Mouse (Mus musculus) lung, embryonic 14.5 days (tissue): ENCODE results near the gene Tomm40l. TPM values are rescaled to one million over a fixed set of nuclear protein-coding genes. Genes with fewer than 3 reads are reported as not detected.

Source experiments
- ATAC-seq: fragments of 200-750 bp; cut with Nextera tagmentation; 2 replicates; pipeline ENCODE4 v1.8.0; 2017; ENCODE audit warnings: mild to moderate bottlenecking, moderate TSS enrichment, moderate library complexity; ENCODE audit not compliant: insufficient read depth
- DNase-seq: peaks from one replicate; pipeline ENCODE4 v3.0.0-alpha.2; 2015
- H3K27ac ChIP-seq: fragments of 300-500 bp; sonication (generic); 2 replicates; pipeline ENCODE4 v1.5.1; 2014; ENCODE audit warnings: low read depth, mild to moderate bottlenecking, moderate library complexity
- H3K27me3 ChIP-seq: fragments of 300-500 bp; sonication (generic); 2 replicates; pipeline ENCODE4 v1.6.1; 2014; ENCODE audit warnings: low read length, control low read depth; ENCODE audit not compliant: insufficient read depth
- H3K36me3 ChIP-seq: fragments of 300-500 bp; sonication (generic); 2 replicates; pipeline ENCODE4 v1.6.1; 2014; ENCODE audit warnings: control low read depth; ENCODE audit not compliant: insufficient read depth
- H3K4me1 ChIP-seq: fragments of 300-500 bp; sonication (generic); 2 replicates; pipeline ENCODE4 v1.6.1; 2014; ENCODE audit warnings: antibody characterized with exemption, control low read depth; ENCODE audit not compliant: insufficient read depth
- H3K4me2 ChIP-seq: fragments of 300-500 bp; sonication (generic); 2 replicates; pipeline ENCODE4 v1.6.1; 2014; ENCODE audit warnings: mild to moderate bottlenecking
- H3K4me3 ChIP-seq: fragments of 300-500 bp; sonication (generic); 2 replicates; pipeline ENCODE4 v1.5.1; 2014; ENCODE audit warnings: low read depth, low read length
- H3K9ac ChIP-seq: fragments of 300-500 bp; sonication (generic); 2 replicates; pipeline ENCODE4 v1.6.1; 2014
- H3K9me3 ChIP-seq: fragments of 300-500 bp; sonication (generic); 2 replicates; pipeline ENCODE4 v1.6.1; 2016; ENCODE audit warnings: low read depth, low read length, control low read depth
- CTCF ChIP-seq: IDR thresholded peaks from 2 replicates; pipeline ENCODE4 v1.5.1; 2016; ENCODE audit warnings: antibody characterized with exemption, low read depth
- WGBS: fragments of 180-500 bp; shearing (Covaris S2); extraction: QIAGEN DNeasy Blood & Tissue Kit; methylation state at CpG from one replicate; pipeline ENCODE4 v1.1.7; 2014; 5-methylcytosine and 5-hydroxymethylcytosine counted together
- polyA plus RNA-seq: library from polyadenylated mRNA; unstranded; fragments of >200 nt; fragmentation: Nextera tagmentation; extraction: Ambion mirVana; gene quantifications from 2 replicates; pipeline ENCODE4 v1.2.1, GENCODE M21; 2014

Gene Tomm40l
- polyA plus RNA-seq, 1 experiment from 2014 or later: 37.9 TPM

DNA sequence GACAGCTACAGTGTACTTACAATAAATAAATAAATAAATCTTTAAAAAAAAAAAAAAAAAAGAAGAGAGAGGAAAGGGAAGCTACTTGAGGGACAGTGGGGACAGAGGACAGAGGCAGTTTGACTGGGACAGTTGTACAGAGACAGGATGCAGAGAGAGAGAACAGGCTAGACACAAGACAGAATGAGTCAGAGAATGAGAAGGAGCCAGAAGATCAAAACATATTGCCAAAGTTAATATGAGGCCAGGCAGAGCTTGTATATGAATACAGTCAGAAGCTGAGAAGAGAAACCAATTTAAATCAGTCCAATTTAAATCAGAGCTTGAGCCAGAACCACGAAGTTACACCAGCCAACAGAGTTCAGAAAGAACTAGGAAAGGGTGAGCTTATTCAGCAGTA lies 46.0 kb upstream of the Tomm40l start:
- H3K4me3 ChIP-seq: no peak overlapping the region
- H3K9ac ChIP-seq: no peak overlapping the region
- no peak for TF ChIP-seq CTCF
- DNase-seq (no peak), ATAC-seq (no peak)
- no peak overlapping the region for H3K4me2 ChIP-seq
- H3K36me3 ChIP-seq: peaks cover 15% of the 10 kb centered on the region
- no peaks in the 10 kb centered on the region for H3K9me3 ChIP-seq
- H3K27ac ChIP-seq: no peak overlapping the region
- H3K4me1 ChIP-seq: peaks cover 8% of the 10 kb centered on the region; the same call in 1 of the 2 replicates
- 60% methylated on average over 1 of the region's 1 CpGs for WGBS
- no peaks in the 10 kb centered on the region for H3K27me3 ChIP-seq

GRCm38 (mm10) chr1:171265971-171266744 lies 43.8 kb upstream of the Tomm40l start:
- Histone ChIP-seq H3K36me3 (no peaks in the 10 kb centered on the region), H3K9me3 (no peaks in the 10 kb centered on the region), H3K27ac (no peak overlapping the region), H3K4me3 (no peak overlapping the region), H3K9ac (no peak overlapping the region), H3K4me2 (no peak overlapping the region), H3K4me1 (peaks cover 15% of the 10 kb centered on the region), H3K27me3 (no peaks in the 10 kb centered on the region)
- no peak for ATAC-seq
- 50% methylated on average over 4 of the region's 4 CpGs for WGBS
- TF ChIP-seq CTCF: no peak
- no peak for DNase-seq

DNA sequence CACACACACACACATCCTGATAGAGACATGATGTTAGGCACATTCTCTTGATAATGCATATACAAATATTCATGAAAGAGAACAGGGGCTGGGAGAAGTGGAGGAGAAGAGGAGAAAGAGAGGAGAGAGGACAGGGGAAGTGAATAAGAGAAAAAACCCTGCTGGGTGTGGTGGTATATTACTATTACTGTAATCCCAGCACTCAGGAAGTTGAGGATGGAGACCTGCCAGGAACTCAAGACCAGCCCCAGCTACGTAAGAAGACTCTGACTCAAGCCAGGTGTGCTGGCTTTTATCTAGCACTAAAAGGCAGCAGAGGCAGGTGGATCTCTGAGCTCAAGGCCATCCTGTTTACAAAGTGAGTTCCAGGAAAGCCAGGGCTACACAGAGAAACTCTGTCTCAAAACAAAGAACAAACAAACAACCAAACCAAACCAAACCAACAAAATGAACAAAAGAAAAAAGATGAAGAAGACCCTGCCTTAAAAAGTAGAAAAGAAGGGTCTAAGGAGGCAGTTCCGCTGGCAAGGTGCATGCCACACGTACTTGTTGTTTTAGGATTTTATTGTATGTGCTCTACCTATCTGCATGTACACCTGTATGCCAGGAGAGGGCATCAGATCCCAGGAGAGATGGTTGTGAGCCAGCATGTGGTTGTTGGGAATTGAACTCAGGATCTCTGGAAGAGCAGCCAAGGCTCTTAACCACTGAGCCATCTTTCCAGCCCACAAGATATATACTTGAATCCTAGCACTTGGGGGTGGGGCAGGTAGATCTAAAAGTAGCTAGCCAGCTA lies 41.5 kb upstream of the Tomm40l start:
- no peak overlapping the region for H3K4me3 ChIP-seq
- TF ChIP-seq CTCF: no peak; the same call in 1 of the 2 replicates
- ATAC-seq (no peak), DNase-seq (peak; percentile 61)
- H3K27me3 ChIP-seq: no peaks in the 10 kb centered on the region
- H3K4me1 ChIP-seq: peaks cover 20% of the 10 kb centered on the region
- H3K9me3 ChIP-seq: no peaks in the 10 kb centered on the region
- 70% methylated on average over 3 of the region's 3 CpGs for WGBS
- H3K27ac ChIP-seq: peak overlapping the region; percentile 90
- H3K4me2 ChIP-seq: peak overlapping the region; percentile 62
- no peak overlapping the region for H3K9ac ChIP-seq
- H3K36me3 ChIP-seq: peaks cover 5% of the 10 kb centered on the region; the same call in 1 of the 2 replicates

GRCm38 (mm10) chr1:171263185-171263611 lies 40.9 kb upstream of the Tomm40l start:
- DNase-seq: peak; percentile 85
- Histone ChIP-seq H3K27me3 (no peaks in the 10 kb centered on the region), H3K4me3 (no peak overlapping the region), H3K9ac (no peak overlapping the region), H3K4me1 (peaks cover 20% of the 10 kb centered on the region), H3K27ac (peak overlapping the region; percentile 90), H3K4me2 (peak overlapping the region; percentile 62), H3K9me3 (no peaks in the 10 kb centered on the region), H3K36me3 (peaks cover 5% of the 10 kb centered on the region; the same call in 1 of the 2 replicates)
- ATAC-seq: peak; percentile 92
- 4% methylated on average over 2 of the region's 2 CpGs for WGBS
- no peak for TF ChIP-seq CTCF

DNA sequence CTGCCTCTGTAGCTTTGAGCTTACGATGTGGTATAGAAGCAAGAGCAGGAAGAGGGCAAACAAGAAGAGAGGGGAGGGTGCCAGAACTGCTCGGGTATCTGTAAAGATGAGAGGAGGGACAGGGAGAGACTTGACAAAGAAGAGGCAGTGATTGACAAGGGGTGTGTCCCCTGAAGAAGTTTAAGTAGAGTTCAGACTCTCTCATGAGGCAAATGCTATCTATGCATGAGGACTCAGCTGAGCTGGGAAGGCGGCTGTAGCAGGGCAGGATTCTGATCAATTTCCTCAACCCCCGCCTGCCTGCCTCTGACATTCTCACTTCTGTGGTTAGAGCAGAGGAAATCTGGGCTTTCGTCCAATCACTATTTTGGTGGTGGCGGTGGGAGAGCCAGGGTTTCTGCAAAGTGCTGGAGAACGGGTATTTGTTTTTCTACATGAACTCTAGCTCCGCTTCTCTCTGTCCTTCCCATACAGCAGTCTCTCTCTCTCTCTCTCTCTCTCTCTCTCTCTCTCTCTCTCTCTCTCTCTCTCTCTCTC lies 40.3 kb upstream of the Tomm40l start:
- Histone ChIP-seq H3K4me1 (peaks cover 20% of the 10 kb centered on the region), H3K36me3 (peaks cover 5% of the 10 kb centered on the region; the same call in 1 of the 2 replicates), H3K9ac (peak overlapping the region; percentile 17; the same call in 1 of the 2 replicates), H3K4me2 (peak overlapping the region; percentile 62), H3K27ac (peak overlapping the region; percentile 97), H3K4me3 (peak overlapping the region; percentile 21), H3K27me3 (no peaks in the 10 kb centered on the region), H3K9me3 (no peaks in the 10 kb centered on the region)
- 0% methylated on average over 8 of the region's 8 CpGs for WGBS
- DNase-seq (peak; percentile 97), ATAC-seq (peak; percentile 86)
- TF ChIP-seq CTCF: no peak

DNA sequence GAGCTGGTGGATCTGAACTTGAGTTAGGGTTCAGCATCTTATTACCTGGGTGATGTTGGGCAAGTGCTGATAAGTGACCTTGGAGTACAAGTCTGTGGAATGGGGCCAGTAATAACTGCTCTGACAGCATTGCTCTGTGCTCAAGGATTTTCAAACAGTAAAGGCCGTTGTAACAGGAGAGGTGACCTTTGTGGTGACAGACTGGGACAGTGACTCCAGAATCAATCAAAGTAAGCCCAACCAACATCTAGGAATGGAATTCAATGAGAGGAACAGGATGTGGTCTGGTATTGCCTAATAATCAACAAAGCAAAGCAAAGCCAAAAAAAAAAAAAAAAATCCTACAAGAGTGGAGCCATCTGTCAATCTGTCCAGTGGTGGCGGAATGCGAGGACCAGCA lies 38.0 kb upstream of the Tomm40l start:
- Histone ChIP-seq H3K4me2 (no peak overlapping the region), H3K4me1 (peaks cover 20% of the 10 kb centered on the region), H3K9ac (no peak overlapping the region), H3K27ac (no peak overlapping the region), H3K36me3 (peaks cover 5% of the 10 kb centered on the region; the same call in 1 of the 2 replicates), H3K27me3 (no peaks in the 10 kb centered on the region), H3K9me3 (no peaks in the 10 kb centered on the region), H3K4me3 (no peak overlapping the region)
- DNase-seq (peak; percentile 46), ATAC-seq (no peak)
- TF ChIP-seq CTCF: no peak
- 23% methylated on average over 3 of the region's 3 CpGs for WGBS
